Mouse (Mus musculus) thymus, adult 2 months (tissue): ENCODE results near the gene Cdh4. TPM values are rescaled to one million over a fixed set of nuclear protein-coding genes. Genes with fewer than 3 reads are reported as not detected.

Experiments used
- DNase-seq: peaks from one replicate; pipeline ENCODE4 v3.0.0; 2021
- H3K27ac ChIP-seq: fragments of 200-500 bp; 2 replicates; pipeline ENCODE4 v1.5.1; 2012; ENCODE audit warnings: low read length, control low read depth; ENCODE audit not compliant: control insufficient read depth, insufficient read depth
- H3K27me3 ChIP-seq: fragments of 200-500 bp; 2 replicates; pipeline ENCODE4 v1.6.1; 2012; ENCODE audit warnings: mild to moderate bottlenecking, low read length, moderate library complexity, mixed read lengths; ENCODE audit not compliant: control insufficient read depth, insufficient read depth
- H3K36me3 ChIP-seq: fragments of 200-500 bp; 2 replicates; pipeline ENCODE4 v1.6.1; 2012; ENCODE audit warnings: mild to moderate bottlenecking, low read length, moderate library complexity; ENCODE audit not compliant: control insufficient read depth, insufficient read depth
- H3K4me1 ChIP-seq: fragments of 200-500 bp; replicated peaks from 2 replicates; pipeline ENCODE4 v1.6.1; 2012; ENCODE audit warnings: low read length; ENCODE audit not compliant: control insufficient read depth, insufficient read depth
- H3K4me3 ChIP-seq: fragments of 200-500 bp; 2 replicates; pipeline ENCODE4 v1.5.1; 2012; ENCODE audit warnings: mild to moderate bottlenecking, low read length, control low read depth, moderate library complexity; ENCODE audit not compliant: control insufficient read depth, insufficient read depth
- CTCF ChIP-seq: fragments of 200-500 bp; IDR thresholded peaks from 2 replicates; pipeline ENCODE4 v1.5.1; 2012; ENCODE audit warnings: mild to moderate bottlenecking, control low read depth, low read length, moderate library complexity, borderline replicate concordance; ENCODE audit not compliant: control insufficient read depth, poor library complexity, insufficient read depth; ENCODE audit errors: extremely low read depth
- POLR2A ChIP-seq: fragments of 200-500 bp; IDR thresholded peaks from 2 replicates; pipeline ENCODE4 v1.6.1; 2012; ENCODE audit warnings: mild to moderate bottlenecking, low read length, control low read depth, moderate library complexity; ENCODE audit not compliant: control insufficient read depth, poor library complexity, insufficient read depth; ENCODE audit errors: extremely low read depth
- WGBS: fragments of 180-500 bp; shearing (Covaris S2); methylation state at CpG from one replicate; pipeline ENCODE4 v1.1.7; 2018; 5-methylcytosine and 5-hydroxymethylcytosine counted together
- polyA plus RNA-seq: library from polyadenylated mRNA; depleted of rRNA; stranded (reverse); fragments of >200 nt; gene quantifications from 2 replicates; pipeline ENCODE4 v1.2.3, GENCODE M21; 2012

Cdh4 gene
- polyA plus RNA-seq, 1 experiment: 9.7 TPM

DNA sequence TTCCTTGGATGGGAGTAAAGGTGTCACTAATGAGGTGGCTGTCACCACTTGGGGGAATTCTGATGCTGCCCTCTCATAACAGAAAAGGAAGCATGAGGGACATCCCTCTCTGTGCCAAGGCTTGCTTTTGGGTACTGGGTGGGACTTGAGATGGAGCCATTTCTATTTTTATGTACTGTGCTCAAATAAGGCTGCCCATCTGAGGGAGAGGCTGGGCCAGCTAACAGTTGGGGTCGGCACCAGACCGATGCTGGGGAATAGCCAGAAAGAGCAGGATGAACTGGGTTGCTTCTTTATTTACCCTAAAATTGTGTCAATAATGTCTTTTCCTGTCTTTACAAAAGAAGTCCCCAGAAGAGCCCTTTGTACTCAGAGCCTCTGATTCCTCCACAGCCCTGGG is 17.4 kb downstream of the Cdh4 start:
- Histone ChIP-seq H3K4me1 (no peaks in the 10 kb centered on the region), H3K27ac (no peak overlapping the region), H3K4me3 (no peak overlapping the region), H3K27me3 (no peaks in the 10 kb centered on the region), H3K36me3 (no peaks in the 10 kb centered on the region)
- WGBS: 95% methylated on average over 2 of the region's 2 CpGs
- no peak for TF ChIP-seq CTCF
- no peak for TF ChIP-seq POLR2A
- DNase-seq: no peak

- Histone ChIP-seq H3K27ac (no peak overlapping the region), H3K27me3 (no peaks in the 10 kb centered on the region), H3K4me1 (no peaks in the 10 kb centered on the region), H3K36me3 (no peaks in the 10 kb centered on the region), H3K4me3 (no peak overlapping the region)
- no peak for DNase-seq
- 89% methylated on average over 4 of the region's 4 CpGs for WGBS
- TF ChIP-seq CTCF (no peak), POLR2A (no peak)
These were observed 21.3 kb downstream of the Cdh4 start for GRCm38 (mm10) chr2:179463514-179463913.

DNA sequence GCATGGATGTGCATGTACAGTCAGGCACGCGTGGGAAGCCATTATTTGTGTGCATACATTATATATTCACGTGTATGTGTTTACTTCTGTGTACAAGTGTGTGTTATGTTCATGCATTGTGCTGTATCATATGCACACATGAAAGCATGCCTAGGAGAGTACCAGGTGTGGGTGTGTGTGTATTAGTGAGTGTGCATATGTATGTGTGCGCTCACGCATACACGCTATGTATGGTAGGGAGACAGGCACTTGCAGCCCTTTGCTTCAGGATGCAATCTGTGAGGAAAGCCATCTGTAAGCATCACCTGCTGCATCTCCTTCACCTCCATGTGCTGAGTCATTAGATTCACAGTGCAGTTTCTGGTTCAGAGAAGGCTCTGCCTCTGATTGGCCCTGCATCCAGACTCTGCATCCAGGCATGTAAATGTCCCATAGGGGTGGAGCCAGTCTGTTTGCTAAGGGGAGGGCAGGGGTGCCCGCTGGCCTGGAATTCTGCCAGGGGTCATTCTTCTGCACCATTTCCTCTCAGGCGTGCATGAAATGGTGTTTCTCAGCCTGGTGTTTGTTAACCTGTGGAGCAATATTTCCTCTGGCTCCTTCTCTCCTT is 25.7 kb downstream of the Cdh4 start:
- Histone ChIP-seq H3K27me3 (no peaks in the 10 kb centered on the region), H3K36me3 (no peaks in the 10 kb centered on the region), H3K27ac (no peak overlapping the region), H3K4me3 (no peak overlapping the region), H3K4me1 (no peaks in the 10 kb centered on the region)
- TF ChIP-seq CTCF (no peak), POLR2A (no peak)
- 92% methylated on average over 8 of the region's 8 CpGs for WGBS
- no peak for DNase-seq

- Histone ChIP-seq H3K4me1 (no peaks in the 10 kb centered on the region), H3K36me3 (no peaks in the 10 kb centered on the region), H3K27me3 (no peaks in the 10 kb centered on the region), H3K27ac (no peak overlapping the region), H3K4me3 (no peak overlapping the region)
- DNase-seq: no peak
- WGBS: 80% methylated on average over 6 of the region's 6 CpGs
- TF ChIP-seq CTCF (no peak), POLR2A (no peak)
These were observed 34.4 kb downstream of the Cdh4 start for GRCm38 (mm10) chr2:179476622-179477021.

DNA sequence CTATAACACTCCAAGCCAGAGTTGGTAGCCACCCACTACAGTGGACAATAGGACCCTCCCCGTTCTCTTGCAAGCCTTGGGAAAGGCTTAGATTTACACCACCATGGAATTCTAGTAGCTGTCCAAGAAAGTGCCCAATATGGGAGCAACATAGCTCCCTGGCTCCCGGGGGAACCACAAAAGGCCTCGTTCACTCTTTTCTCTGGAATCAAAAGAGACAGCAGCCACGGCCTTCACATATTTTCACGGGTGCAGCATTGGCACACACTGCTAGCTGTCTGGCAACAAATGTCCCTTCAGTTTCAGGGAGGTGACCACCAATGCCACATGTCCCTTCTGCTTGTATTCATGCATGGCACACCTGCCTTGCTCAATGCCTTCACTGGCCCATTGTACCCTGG is 38.6 kb downstream of the Cdh4 start:
- Histone ChIP-seq H3K4me1 (no peaks in the 10 kb centered on the region), H3K36me3 (no peaks in the 10 kb centered on the region), H3K27me3 (no peaks in the 10 kb centered on the region), H3K4me3 (no peak overlapping the region), H3K27ac (no peak overlapping the region)
- WGBS: 91% methylated on average over 5 of the region's 5 CpGs
- TF ChIP-seq POLR2A (no peak), CTCF (no peak)
- no peak for DNase-seq

GRCm38 (mm10) chr2:179481363-179481762 is 39.1 kb downstream of the Cdh4 start:
- H3K36me3 ChIP-seq: no peaks in the 10 kb centered on the region
- no peak overlapping the region for H3K4me3 ChIP-seq
- H3K27me3 ChIP-seq: no peaks in the 10 kb centered on the region
- no peaks in the 10 kb centered on the region for H3K4me1 ChIP-seq
- WGBS: 91% methylated on average over 10 of the region's 10 CpGs
- H3K27ac ChIP-seq: no peak overlapping the region
- TF ChIP-seq POLR2A: no peak
- no peak for TF ChIP-seq CTCF
- no peak for DNase-seq

DNA sequence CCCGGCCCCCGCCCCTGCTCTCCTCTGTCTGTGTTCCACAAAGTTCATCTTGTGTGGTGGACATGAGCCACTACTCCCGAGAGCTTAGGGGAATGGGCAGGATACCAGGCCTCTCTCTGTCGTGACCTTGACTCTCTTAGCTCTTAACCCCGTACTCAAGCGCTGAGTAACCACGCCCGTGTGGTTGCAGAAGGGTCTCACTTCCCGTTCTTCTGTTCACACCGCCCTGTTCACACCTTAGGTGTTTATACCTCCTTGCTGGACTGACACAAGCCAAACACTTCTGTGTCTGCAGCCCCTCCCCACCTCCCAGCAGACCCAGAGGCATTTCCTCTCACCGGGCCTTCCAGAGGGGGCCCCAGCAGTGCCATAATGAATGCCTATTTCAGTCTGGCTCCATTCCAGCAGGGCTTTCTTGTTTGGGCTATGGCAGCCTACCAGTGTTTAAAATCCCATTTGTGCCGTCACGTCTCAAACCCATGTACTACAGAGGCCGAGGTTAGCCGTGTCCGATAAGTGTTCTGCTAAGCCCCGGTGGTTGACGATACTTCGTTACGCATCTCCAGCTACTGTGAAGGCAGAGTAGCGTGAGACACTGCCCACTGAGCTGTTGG is 46.4 kb downstream of the Cdh4 start:
- Histone ChIP-seq H3K27ac (no peak overlapping the region), H3K36me3 (no peaks in the 10 kb centered on the region), H3K27me3 (no peaks in the 10 kb centered on the region), H3K4me1 (no peaks in the 10 kb centered on the region), H3K4me3 (no peak overlapping the region)
- DNase-seq: no peak
- WGBS: 88% methylated on average over 21 of the region's 21 CpGs
- TF ChIP-seq POLR2A: no peak
- no peak for TF ChIP-seq CTCF
